Mouse (Mus musculus) bone marrow macrophage, adult 2 months (primary cell): ENCODE results near the gene Ddr1.

Experiments
- CTCF ChIP-seq: IDR thresholded peaks from 2 replicates; pipeline ENCODE4 v1.5.1; 2012; ENCODE audit warnings: low read depth, mild to moderate bottlenecking, low read length, moderate library complexity
- POLR2A ChIP-seq: IDR thresholded peaks from 2 replicates; pipeline ENCODE4 v1.6.1; 2012; ENCODE audit warnings: mild to moderate bottlenecking, low read depth, low read length, borderline replicate concordance

- TF ChIP-seq CTCF (no peak), POLR2A (no peak)
Measured at GRCm38 (mm10) chr17:35692368-35692767, 12.1 kb downstream of the Ddr1 start.
